Mouse (Mus musculus) mature B cell (primary cell): ENCODE measurements around the gene Fpr2.
"Not testable (repeated sequence)": the region's sequence is repeated elsewhere in the genome, so short reads cannot be mapped to it uniquely, and the experiment has no call there.

Source experiments
- in situ Hi-C: fragments of 300-500 bp; cut with MboI; formaldehyde crosslinking; loops from 2 replicates; pipeline ENCODE4 v1.14.3; 2019

Gene Fpr2

GRCm38 (mm10) chr17:17883840-17884239 lies 3.8 kb upstream of the Fpr2 start, which contains the start of gene Fpr1:
TSS of gene Fpr1 (minus strand) at chr17:17883940.
- in situ Hi-C loops: no loop called here

DNA sequence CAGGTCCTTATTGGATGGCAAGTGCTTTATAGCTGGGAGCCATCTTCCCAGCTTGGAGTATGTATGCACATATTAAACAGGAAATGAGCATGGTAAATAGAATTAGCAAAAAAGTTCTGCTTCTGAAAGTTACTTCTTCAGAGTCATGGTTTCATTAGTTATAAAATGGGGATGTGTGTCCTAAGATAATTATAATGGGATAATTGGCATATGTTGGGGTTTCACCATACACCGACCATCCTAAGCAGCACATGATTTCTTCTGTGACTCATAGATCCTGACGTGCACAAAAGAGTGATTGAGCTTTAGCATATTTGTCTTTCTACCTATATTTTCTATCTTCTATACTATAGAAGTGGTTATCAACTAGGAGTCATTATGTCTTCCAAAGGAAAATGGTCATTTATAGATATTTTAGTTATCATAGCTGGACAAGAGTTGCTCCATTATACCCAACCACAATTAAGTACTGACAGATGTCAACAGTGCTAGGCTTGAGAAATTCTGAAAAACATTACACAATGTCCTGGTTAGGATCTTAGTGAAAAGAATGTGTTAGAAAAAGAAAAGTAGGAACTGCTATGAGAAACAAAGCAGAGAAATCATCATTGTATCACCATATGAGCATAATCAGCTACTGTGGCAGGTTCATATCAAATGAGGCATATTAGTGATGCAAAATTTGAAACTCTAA lies 2.3 kb downstream of the Fpr2 start:
- in situ Hi-C loops: no loop called here

DNA sequence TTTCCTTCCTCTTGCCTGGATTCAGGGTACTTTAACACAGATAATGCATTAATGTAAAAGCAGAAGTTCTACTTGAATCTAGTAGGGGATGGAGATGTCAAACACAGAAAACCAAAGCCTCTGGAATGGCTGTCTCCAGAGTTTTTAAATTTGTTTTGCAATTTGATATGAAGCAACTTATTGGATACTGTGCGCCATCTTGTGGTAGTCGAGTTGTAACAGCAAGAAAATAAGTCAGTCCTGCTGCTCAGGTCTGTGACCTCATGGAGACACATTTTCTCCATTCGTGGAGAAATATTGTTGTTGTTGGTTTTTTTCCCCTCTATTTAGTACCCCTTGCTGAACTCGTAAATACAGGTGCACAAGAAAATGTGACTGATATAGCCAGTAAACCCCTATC lies 8.4 kb downstream of the Fpr2 start:
- in situ Hi-C loops: no loop called here

DNA sequence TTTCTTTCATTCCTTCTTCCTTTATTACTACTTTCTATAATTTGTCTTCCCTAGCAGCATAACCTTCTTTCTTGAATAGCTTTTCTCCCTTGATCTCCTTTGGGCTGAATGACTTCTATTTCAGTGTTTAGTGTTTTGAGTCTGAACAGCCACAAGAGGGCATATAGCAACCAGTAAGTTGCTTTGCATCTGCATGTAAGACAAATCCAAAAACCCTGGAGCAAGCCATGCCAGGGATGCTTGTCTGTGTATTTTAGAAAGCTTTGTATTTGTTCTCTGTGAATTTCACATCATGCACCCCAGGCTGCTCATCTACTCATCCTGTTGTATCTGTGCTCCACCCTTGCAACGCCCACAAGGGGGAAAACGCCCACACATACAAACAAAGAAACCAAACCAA lies 11.6 kb downstream of the Fpr2 start:
- in situ Hi-C loops: no loop called here

GRCm38 (mm10) chr17:17900768-17901167 lies 13.1 kb downstream of the Fpr2 start:
- in situ Hi-C loops: no loop called here

DNA sequence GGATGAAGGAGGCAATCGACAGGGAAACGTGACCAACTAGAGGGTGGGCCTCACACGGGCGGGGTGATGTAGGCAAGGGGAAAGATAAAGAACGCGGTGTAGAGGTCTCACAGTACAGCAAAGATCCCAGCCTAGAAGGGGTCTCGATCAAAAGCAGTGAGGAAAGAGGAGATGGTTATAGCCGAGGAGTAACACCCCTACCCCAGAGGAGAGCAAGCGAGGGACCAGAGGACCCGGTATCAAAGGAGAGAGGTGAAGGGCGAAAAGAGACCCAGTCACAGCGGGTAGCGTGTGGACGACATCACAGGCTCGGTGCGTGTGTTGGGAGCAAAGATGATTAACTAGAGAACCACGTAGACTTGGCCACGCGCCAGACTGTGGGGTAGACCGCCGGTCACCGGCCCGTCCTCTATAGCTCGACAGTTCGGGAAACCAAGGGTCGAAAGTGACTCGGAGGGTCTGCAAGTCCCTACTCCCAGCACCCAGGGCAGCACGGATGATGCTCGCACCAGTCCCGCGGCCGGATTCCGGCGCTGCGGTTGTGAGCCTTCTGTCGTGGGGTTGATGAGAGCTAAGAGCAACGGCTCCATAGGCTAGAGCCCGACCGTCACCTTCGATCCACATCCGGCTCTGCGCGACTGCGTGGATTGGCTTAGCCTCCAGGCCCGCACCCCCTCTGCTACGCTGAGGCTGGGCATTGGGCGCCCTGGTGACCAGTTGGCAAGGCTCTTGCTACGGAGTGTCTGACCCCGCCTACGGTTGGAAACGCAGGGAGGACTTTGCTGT lies 22.2 kb downstream of the Fpr2 start:
- in situ Hi-C loops: no loop called here

DNA sequence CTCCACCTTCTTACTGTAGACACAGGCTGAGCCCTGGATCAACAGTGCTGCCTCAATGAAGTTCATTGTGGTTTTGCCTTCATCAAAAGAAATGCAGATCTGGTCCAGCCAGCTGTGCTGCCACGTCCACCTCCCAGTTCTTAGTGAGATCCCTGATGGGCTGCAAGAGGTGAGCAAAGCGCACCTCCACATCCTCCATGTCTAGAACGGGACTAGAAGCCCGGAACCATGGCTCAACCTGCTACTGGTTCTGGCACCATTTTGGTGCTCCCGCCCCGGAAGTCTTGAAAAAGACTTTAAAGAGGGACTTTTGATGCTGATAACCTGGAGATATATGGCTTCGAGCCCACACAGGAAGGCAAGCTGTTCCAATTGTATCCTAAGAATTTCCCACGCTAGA lies 25.0 kb downstream of the Fpr2 start:
- in situ Hi-C loops: not testable (repeated sequence)

DNA sequence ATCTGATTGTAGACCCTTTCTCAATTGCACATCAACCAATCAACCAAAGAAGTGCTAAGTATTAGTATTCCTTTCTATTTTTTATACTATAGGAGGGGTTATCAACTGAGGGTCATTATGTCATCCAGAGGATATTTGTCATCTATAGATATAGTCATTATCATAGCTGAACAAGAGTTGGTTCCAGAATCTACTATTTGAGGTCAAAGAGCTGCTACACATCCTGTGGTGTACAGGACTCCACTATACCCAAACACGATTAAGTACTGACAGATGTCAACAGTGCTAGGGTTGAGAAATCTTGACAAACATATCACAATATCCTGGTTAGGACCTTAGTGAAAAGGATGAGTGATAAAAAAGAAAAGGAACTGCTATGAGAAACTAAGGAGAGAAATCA lies 29.8 kb downstream of the Fpr2 start:
- in situ Hi-C loops: no loop called here

DNA sequence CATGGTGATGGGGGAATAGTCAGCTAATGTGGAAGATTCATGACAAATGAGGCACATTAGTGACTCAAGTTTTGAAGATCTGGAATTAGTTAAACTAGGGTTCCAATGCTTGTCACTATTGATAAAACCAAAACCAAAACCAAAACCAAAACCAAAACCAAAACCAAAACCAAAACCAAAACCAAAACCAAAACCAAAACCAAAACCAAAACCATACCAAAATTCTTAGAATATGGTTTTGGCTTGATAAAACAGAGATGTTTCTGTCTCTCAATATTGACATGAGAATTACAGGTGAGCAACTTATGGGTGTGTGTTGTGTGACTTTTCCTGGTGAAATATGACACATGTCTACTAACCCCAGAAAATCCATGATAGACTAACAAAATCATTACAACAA lies 30.2 kb downstream of the Fpr2 start:
- in situ Hi-C loops: no loop called here
